In the genomic region with DNA sequence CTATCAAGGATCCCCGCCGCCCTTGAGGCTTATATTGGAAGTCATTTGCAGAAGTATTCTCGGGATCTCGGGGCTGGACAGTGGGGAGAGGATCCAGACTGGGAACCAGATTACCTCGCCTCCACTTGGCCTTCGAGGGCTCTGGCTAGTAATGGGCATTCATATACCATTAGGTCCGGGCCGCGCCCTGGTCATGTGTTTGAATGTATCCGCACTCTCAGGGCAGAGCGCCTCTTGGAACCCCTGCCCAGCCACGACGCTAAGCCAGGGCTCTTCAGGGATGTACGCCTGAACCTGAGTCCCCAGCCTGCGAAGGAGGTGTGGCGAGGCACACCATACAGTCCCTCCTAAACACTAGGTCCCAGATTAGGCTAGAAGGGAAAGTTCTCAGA, we compare ENCODE assay signal across 8 mouse cellular contexts. TPM values are rescaled to one million over a fixed set of nuclear protein-coding genes. Genes with fewer than 3 reads are reported as not detected.
A peak's percentile ranks its signal among the peaks of the same experiment; 100 is the strongest.
DNase-seq lines count a peak whose midpoint lies in the region; ATAC-seq lines count a peak whose summit lies in the region.

No protein-coding gene starts in this region.

- peaks cover 19% of the 10 kb centered on the region for H3K27me3 ChIP-seq in intestine, embryonic 16.5 days (replicated peaks; ENCODE audit: control insufficient read depth, insufficient read depth, low read length)
- no peaks in the 10 kb centered on the region for H3K27me3 ChIP-seq in neural tube, embryonic 11.5 days (ENCODE audit: control insufficient read depth, insufficient read depth, low read length)

- no peaks in the 10 kb centered on the region for H3K9me3 ChIP-seq in intestine, embryonic 16.5 days (ENCODE audit: control insufficient read depth, low read length)
- H3K9me3 ChIP-seq in neural tube, embryonic 11.5 days (ENCODE audit: control insufficient read depth, low read length): no peaks in the 10 kb centered on the region

- no peak overlapping the region for H3K27ac ChIP-seq in intestine, embryonic 16.5 days (ENCODE audit: low read length)
- 0 out of 2 replicates have a peak overlapping the region, but pooled peaks have one; percentile 27 for H3K27ac ChIP-seq in neural tube, embryonic 11.5 days (ENCODE audit: low read depth, low read length)

- H3K4me1 ChIP-seq in intestine, embryonic 16.5 days (ENCODE audit: control insufficient read depth, insufficient read depth, low read length): no peaks in the 10 kb centered on the region
- H3K4me1 ChIP-seq in neural tube, embryonic 11.5 days (ENCODE audit: control insufficient read depth, insufficient read depth, low read length): no peaks in the 10 kb centered on the region

- DNase-seq in kidney, adult 11 months: peak; percentile 17
- no peak for DNase-seq in kidney, adult 9 months
- DNase-seq in embryo, embryonic 11 days: peak; percentile 22
- DNase-seq in neural tube, embryonic 11.5 days (ENCODE audit: low spot score): no peak
- no peak for DNase-seq in adrenal gland, postnatal 36 days
- no peak for DNase-seq in adrenal gland, adult (ENCODE audit: inconsistent age in 2 of 2, low spot score in 1 of 2)

- peak overlapping the region; percentile 46 for H3K4me3 ChIP-seq in intestine, embryonic 16.5 days (ENCODE audit: low read length)
- H3K4me3 ChIP-seq in neural tube, embryonic 11.5 days (ENCODE audit: low read depth, low read length): peak overlapping the region; percentile 45

- peak overlapping the region; percentile 64 for H3K4me2 ChIP-seq in intestine, embryonic 16.5 days (ENCODE audit: low read depth, low read length)
- H3K4me2 ChIP-seq in neural tube, embryonic 11.5 days (ENCODE audit: low read depth): peak overlapping the region; percentile 53

- no peaks in the 10 kb centered on the region for H3K36me3 ChIP-seq in intestine, embryonic 16.5 days (ENCODE audit: control insufficient read depth, insufficient read depth, low read length)
- no peaks in the 10 kb centered on the region for H3K36me3 ChIP-seq in neural tube, embryonic 11.5 days (ENCODE audit: control insufficient read depth, insufficient read depth, low read length)

- ATAC-seq in intestine, embryonic 16.5 days: peak; percentile 28; the same call in 1 of the 2 replicates
- ATAC-seq in neural tube, embryonic 11.5 days (ENCODE audit: insufficient read depth, low FRiP score, low TSS enrichment): peak; percentile 68
- no peak for ATAC-seq in monocyte, adult 5-6 weeks (replicated peaks; ENCODE audit: insufficient number of reproducible peaks, low FRiP score, low TSS enrichment, poor library complexity, severe bottlenecking)

- no peak overlapping the region for H3K9ac ChIP-seq in intestine, embryonic 16.5 days (ENCODE audit: low read depth, low read length)
- H3K9ac ChIP-seq in neural tube, embryonic 11.5 days (ENCODE audit: low read length): peak overlapping the region; percentile 55

- WGBS in intestine, embryonic 16.5 days: 19% methylated on average over 16 of the region's 16 CpGs
- 30% methylated on average over 16 of the region's 16 CpGs for WGBS in neural tube, embryonic 11.5 days

RNA-seq across cellular contexts. Expression of a gene that starts 10.9 kb away (rescaled TPM):
- 0.06 and 0.17 TPM in 2 replicates for polyA plus RNA-seq in intestine, embryonic 16.5 days (2015; fragmentation: Nextera tagmentation; extraction: Ambion mirVana)
- polyA plus RNA-seq in neural tube, embryonic 11.5 days (2014; fragmentation: Nextera tagmentation; extraction: Ambion mirVana): 0.14 TPM in 1 of 2 replicates, not detected in the other
- total RNA-seq in adrenal gland, postnatal 36 days (2021): not detected
- 0.96 to 1.9 TPM (median 1.3 TPM) in 3 replicates for total RNA-seq in monocyte, adult 5-6 weeks (2017)

RNA-seq across cellular contexts. Expression of a gene that starts 14.9 kb away (rescaled TPM):
- polyA plus RNA-seq in intestine, embryonic 16.5 days (2015; fragmentation: Nextera tagmentation; extraction: Ambion mirVana): 6.9 and 8.8 TPM in 2 replicates
- 42.1 and 55.1 TPM in 2 replicates for polyA plus RNA-seq in neural tube, embryonic 11.5 days (2014; fragmentation: Nextera tagmentation; extraction: Ambion mirVana)
- total RNA-seq in adrenal gland, postnatal 36 days (2021): 10 to 100 TPM in 1 of 2 experiments, 1 to 10 TPM in 1; 9.8 to 10.0 TPM
- total RNA-seq in monocyte, adult 5-6 weeks (2017): 59.8 to 83.7 TPM (median 81.0 TPM) in 3 replicates

RNA-seq across cellular contexts. Expression of a gene that starts 40.6 kb away (rescaled TPM):
- polyA plus RNA-seq in intestine, embryonic 16.5 days (2015; fragmentation: Nextera tagmentation; extraction: Ambion mirVana): 5.7 and 6.8 TPM in 2 replicates
- polyA plus RNA-seq in neural tube, embryonic 11.5 days (2014; fragmentation: Nextera tagmentation; extraction: Ambion mirVana): 2.1 and 2.5 TPM in 2 replicates
- 1 to 10 TPM; 2.9 to 3.0 TPM for total RNA-seq in adrenal gland, postnatal 36 days (2021)
- total RNA-seq in monocyte, adult 5-6 weeks (2017): 164 to 232 TPM (median 166 TPM) in 3 replicates

RNA-seq across cellular contexts. Expression of a gene that starts 40.7 kb away (rescaled TPM):
- 170 and 184 TPM in 2 replicates for polyA plus RNA-seq in intestine, embryonic 16.5 days (2015; fragmentation: Nextera tagmentation; extraction: Ambion mirVana)
- polyA plus RNA-seq in neural tube, embryonic 11.5 days (2014; fragmentation: Nextera tagmentation; extraction: Ambion mirVana): 133 and 144 TPM in 2 replicates
- total RNA-seq in adrenal gland, postnatal 36 days (2021): 10 to 100 TPM; 76.0 to 85.1 TPM
- 32.0 to 50.3 TPM (median 42.9 TPM) in 3 replicates for total RNA-seq in monocyte, adult 5-6 weeks (2017)

RNA-seq across cellular contexts. Expression of a gene that starts 49.6 kb away (rescaled TPM):
- 351 and 523 TPM in 2 replicates for polyA plus RNA-seq in intestine, embryonic 16.5 days (2015; fragmentation: Nextera tagmentation; extraction: Ambion mirVana)
- polyA plus RNA-seq in neural tube, embryonic 11.5 days (2014; fragmentation: Nextera tagmentation; extraction: Ambion mirVana): 16.3 and 19.0 TPM in 2 replicates
- 10 to 100 TPM; 16.1 to 23.8 TPM for total RNA-seq in adrenal gland, postnatal 36 days (2021)
- total RNA-seq in monocyte, adult 5-6 weeks (2017): 15.9 to 27.6 TPM (median 20.8 TPM) in 3 replicates

Comparison
In these comparisons a context has a peak if more than half of its experiments do, and no peak if none do; other contexts are left out.
1. DNase-seq: peak in kidney, adult 11 months (single experiment) and embryo, embryonic 11 days (single experiment); none in kidney, adult 9 months (single experiment), neural tube, embryonic 11.5 days (single experiment), adrenal gland, postnatal 36 days (0 of 2) and adrenal gland, adult (0 of 2).
2. RNA of a gene that starts 40.6 kb away (total RNA-seq): 164 to 232 TPM in monocyte, adult 5-6 weeks; 2.9 to 3.0 TPM in adrenal gland, postnatal 36 days; every median in the first group is over 10 times any median in the second.